Mouse (Mus musculus) right cerebral cortex, adult 18-20 months (tissue): ENCODE measurements at regions not wholly inside any gene's neighbourhood (a gene's known extent, or its start where the extent isn't known, plus 50 kb on each side); places are given as distances from the start of the nearest gene placed in this dataset.
A peak's percentile ranks its signal among the peaks of the same experiment; 100 is the strongest.

Experiments used
- DNase-seq: peaks from one replicate; pipeline ENCODE4 v3.0.0; 2022; ENCODE audit warnings: mixed read lengths

DNA sequence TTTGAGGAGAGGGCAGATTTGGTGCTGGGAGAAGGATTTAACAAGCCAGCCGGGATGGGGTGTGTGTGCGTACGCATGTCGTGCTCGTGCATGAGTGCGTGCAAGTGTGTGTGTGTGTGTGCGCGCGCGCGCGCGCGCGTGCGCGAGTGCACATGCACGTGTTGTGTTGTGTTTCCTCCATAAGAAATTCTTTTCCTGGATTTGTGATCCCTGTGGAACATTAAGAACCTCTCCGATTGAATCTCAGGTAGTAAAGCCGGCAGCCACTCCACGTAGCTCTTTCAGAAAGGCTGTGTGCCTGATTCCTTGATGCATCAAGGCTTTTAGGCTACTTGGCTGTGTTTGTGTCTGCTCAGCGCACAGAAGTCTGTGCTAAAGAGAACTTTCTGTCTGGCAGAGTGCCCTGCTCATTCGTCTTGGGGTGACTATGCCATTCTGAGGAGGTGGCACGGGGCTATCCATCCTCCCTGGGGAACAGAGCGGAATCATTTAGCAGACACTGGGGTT, 62.7 kb upstream of the Sox4 start:
- peak; percentile 71 for DNase-seq

DNA sequence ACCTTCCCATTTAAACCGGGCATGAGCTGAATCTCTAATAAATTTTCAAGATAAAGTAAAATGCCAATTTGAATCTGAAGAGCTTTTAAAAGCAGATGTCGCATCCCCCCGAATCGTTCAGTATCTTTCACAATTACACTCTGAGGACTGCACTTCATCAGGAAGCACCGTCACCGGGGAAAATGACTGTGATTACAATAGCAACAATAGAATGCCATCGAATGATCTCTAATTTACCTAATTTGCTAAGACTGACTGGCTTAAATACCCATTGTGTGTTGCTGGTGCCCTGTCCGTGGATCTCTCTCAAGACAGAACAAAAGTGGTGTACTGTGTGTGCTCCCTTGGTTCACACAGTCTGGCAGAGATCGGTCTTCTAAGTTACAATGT, 62.1 kb upstream of the Sox4 start:
- DNase-seq = peak; percentile 7

DNA sequence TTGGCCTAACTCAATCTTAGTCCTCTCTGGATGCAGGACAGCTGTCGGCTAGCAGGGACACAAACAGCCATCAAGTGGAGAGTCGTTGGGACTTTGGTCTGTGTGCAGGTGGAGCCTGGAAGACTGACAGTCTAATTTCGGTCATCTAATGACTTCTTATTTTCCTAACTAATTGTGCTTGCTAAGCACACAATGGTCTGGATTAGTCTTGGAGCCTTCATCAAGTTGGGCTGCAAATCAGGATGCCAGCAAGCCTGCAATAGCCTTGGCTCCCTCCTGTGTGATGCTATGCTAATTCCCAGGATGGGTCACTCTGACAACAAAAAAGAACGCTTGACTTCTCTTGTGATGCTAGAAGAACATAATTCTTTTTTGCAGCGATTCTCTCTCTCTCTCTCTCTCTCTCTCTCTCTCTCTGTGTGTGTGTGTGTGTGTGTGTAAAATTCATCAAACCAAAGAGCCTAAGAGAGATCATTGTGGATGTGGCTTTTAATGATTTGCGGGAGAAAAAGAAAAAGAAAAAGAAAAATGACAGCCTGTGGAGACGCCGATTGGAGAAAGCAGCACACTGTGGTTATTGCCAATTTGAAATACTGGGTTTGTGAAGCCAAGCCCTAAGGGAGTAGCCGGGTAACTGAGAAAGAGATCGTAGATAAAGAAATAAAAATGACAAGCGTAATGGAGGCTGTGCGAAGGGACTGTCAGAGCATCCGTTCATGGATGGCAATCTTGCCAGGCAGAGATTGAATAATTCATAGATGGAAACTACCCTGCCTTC, 61.5 kb upstream of the Sox4 start:
- DNase-seq = no peak

DNA sequence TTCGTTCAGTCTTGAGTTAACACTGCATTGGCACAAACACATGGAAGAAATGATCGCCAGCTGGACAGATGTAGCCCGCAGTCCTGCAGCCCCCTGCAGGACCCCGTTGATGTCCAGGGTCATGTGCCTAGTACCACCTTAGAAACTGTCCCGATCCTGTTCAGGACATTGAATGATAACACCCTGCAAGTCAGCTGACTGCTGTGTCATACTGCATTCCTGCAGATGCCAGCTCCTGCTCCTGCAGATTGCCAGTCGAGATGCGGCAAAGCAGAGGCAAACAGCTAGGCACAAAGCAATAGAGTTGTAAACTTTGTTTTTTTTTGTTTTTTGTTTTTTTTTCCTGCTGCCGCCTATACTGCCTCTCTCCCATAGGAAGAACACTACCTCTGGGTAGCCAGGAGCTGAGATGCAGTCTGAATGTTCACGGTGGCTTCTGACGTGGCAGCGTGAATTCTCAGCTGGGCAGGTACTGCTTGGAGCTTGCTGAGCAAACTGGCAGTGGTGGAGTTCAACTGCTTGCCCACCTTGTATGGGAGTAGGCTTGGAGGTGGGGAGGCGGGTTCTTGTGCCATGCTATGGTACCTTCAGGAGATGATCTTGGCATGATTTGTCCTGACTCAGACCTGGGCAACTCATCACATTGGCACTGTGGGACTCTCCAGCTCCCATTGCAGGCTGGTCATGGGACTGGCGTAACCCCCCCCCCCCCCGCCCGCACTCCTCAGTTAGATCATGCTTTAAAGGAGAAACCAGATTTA, 60.7 kb upstream of the Sox4 start:
- peak; percentile 51 for DNase-seq

DNA sequence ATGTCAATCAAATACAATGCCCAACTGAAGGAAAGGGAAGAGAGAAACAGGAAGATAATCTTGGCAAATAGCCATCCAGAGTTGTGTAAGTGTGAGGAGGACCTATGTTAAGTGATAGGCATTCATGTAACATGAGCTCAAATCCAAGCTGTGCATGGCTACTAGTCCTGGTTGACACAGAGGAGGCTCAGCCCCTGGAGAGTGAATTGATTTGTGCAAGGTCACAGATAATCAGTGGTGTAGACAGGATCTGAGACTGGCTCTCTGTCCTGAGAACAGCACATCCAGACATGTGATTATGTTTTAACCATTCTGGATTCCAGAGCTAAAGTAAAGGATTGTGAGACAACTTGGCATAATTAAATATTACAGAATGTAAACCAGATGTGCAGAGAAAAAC, 53.0 kb upstream of the Sox4 start:
- no peak for DNase-seq
